Mouse (Mus musculus): ENCODE results near the gene Arhgap10.

DNA sequence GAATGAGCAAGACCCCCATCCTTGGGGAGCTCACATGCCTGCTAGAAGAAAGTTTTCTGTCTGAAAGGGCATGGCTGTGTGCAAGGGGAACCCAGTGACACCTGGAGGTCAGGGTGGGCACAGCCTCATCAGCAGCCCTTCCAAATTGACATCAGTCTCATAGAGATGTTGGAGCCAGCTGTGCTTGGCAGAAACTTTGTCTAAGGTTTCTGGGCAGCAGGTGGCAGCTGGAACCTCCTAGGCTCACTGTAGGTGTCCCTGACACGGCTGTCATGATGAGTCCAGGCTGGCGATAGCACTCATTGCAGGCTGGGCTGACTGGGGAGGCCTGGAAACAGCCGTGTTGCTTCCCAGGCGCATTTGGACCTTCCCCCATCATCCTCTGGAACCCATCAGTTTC is 294.6 kb downstream of the Arhgap10 start:
- no peak for TF ChIP-seq SMC3 (IDR thresholded peaks at IDR 0.05; ENCODE audit: low read depth, low read length)
- no peak for TF ChIP-seq CTCF (IDR thresholded peaks at IDR 0.05 in 2 of 3, conservative IDR thresholded peaks at IDR 0.05 in 1 of 3; ENCODE audit: control insufficient read depth in 1 of 3, insufficient read depth in 1 of 3, low read depth in 2 of 3, low read length in 3 of 3, poor library complexity in 1 of 3, severe bottlenecking in 1 of 3)
- no peak for TF ChIP-seq E2F4 (IDR thresholded peaks at IDR 0.05; ENCODE audit: borderline replicate concordance, low read depth, low read length)
- TF ChIP-seq ZMIZ1 (IDR thresholded peaks at IDR 0.05; ENCODE audit: low read depth, low read length): no peak
- TF ChIP-seq MAFK (IDR thresholded peaks at IDR 0.05; ENCODE audit: borderline replicate concordance, low read depth, low read length): no peak
- no peak for TF ChIP-seq CHD1 (IDR thresholded peaks at IDR 0.05; ENCODE audit: low read depth, low read length)
- no peak for TF ChIP-seq GATA1 (IDR thresholded peaks at IDR 0.05; ENCODE audit: low read depth, low read length)
- TF ChIP-seq EP300 (IDR thresholded peaks at IDR 0.05; ENCODE audit: low read depth in 1 of 2, low read length in 2 of 2): no peak
- no peak for TF ChIP-seq USF1 (IDR thresholded peaks at IDR 0.05; ENCODE audit: low read depth, low read length)
- TF ChIP-seq BHLHE40 (IDR thresholded peaks at IDR 0.05; ENCODE audit: borderline replicate concordance, low read depth, low read length): no peak
